Mouse (Mus musculus) cerebellum, postnatal 25 days (tissue): ENCODE measurements around the gene Ltbp1.

Experiments used
- DNase-seq, 2 experiments: peaks; one replicate each; pipeline ENCODE4 v3.0.0; 2021; ENCODE audit warnings: mixed read lengths in 2 of 2

Gene Ltbp1

DNA sequence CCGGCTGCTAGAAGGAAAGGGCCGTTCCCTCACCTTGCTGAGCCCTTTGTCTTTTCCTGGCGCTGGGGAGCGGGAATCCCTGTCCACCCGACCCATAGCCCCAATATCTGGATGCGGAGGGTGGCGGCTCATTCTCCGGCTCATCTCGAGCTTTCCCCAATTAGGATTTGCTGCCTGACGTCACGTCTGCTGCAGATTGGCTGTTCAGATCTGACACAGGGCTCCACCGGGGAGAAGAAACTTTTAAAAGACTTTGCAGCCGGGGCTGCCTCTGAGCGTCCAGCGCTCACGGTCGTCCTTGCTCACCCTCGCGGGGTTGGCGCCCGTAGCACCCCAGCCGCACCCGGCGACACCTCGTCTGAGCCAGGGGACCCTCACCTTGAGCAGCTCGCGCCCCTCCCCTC is at the start of gene Ltbp1:
TSS of gene Ltbp1 (plus strand) at position 288 of the 404 bp plus-strand sequence.
- DNase-seq: peak; percentile 25 to 49

DNA sequence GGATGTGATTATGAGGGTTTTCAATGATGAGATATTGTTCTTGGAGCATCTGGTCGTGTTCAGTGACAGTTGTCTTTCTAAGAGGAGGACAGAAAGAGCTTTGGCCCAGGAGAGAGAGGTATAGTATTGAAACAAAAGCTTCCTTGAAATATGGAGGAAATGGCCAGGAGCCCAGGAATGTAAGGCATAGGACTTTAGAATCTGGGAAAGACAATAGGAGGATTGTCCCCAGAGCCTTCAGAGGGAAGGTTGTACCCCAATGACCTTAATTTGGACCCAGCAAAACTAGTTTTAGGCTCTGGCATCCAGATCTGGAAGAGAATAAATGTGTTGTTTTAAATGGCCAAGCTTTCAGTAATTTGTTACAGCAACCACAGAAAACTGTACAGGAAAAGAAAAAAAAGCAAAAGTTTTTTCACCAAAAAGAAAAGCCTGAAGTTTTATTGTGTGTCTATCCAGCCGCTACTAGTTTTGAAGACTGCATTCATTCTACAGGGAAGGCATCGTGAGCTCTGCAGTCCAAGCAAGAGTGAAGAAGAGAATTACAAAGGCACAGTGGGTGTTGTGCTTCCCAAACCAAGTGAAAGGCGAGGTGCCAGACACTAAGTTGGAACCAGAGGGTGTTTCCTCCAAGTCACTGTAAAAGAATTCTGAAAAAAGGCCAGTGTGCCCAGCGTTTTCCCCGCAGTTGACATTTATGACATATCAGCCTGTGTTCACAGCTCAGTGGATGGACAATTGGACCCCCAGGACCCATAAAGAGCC is 45.7 kb upstream of the Ltbp1 start:
- DNase-seq: no peak

GRCm38 (mm10) chr17:74963222-74963621 is 42.1 kb upstream of the Ltbp1 start:
- no peak for DNase-seq

GRCm38 (mm10) chr17:74963861-74964260 is 41.5 kb upstream of the Ltbp1 start:
- no peak for DNase-seq

DNA sequence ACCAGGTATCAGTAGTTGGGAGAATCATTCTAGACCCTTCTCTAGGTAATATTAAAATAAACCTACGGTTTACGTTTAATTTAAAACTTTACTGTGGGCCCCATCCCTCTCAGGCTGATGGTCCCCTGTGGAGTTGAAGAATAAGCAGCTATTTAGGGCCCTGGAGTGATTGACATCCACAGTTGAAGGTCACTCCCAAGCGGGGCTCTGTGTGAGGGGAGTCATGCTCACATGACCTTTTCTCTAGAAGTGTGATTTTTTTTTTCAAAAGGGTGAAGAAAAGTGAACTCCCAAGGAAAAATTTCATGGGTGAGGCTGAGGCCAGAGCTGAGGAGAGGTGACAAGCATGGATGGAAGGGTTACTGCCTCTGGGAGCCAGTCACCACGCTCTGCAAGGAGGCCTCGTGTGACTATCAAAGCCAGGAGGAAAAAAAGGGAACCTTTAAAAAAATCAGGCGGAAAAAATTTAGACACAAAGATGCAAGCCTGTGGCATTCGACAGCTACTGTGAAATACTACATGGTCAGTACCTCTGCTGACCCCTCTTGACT is 38.0 kb upstream of the Ltbp1 start:
- DNase-seq: no peak

- no peak for DNase-seq
These were observed 37.1 kb upstream of the Ltbp1 start for GRCm38 (mm10) chr17:74968152-74968712.

DNA sequence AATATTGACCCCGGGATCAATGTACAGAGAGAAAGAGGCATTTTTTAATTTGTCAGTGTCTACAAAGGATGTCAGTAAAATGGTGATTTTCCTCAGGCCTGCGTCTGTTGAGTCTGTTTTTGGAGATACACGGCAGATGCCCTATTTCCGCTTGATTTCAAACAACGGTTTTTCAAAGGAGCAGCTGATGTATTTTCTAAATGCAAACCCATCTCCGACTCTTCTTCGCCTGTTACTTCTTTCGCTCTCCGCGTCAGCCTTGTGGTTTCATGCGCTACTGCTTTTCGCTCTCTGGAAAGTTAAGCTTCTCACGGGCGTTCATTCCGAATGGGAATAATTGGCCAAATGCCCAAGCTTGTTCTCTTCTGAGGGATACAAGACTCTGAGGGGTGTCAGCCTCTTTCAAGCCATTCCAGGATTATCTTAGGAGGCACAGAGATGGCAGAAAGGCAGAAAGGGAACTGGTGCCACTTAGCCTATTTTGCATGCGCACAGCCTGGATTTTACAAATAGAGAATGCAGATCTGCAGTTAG is 36.6 kb upstream of the Ltbp1 start:
- DNase-seq: no peak

GRCm38 (mm10) chr17:74975192-74975591 is 30.2 kb upstream of the Ltbp1 start:
- DNase-seq: no peak

DNA sequence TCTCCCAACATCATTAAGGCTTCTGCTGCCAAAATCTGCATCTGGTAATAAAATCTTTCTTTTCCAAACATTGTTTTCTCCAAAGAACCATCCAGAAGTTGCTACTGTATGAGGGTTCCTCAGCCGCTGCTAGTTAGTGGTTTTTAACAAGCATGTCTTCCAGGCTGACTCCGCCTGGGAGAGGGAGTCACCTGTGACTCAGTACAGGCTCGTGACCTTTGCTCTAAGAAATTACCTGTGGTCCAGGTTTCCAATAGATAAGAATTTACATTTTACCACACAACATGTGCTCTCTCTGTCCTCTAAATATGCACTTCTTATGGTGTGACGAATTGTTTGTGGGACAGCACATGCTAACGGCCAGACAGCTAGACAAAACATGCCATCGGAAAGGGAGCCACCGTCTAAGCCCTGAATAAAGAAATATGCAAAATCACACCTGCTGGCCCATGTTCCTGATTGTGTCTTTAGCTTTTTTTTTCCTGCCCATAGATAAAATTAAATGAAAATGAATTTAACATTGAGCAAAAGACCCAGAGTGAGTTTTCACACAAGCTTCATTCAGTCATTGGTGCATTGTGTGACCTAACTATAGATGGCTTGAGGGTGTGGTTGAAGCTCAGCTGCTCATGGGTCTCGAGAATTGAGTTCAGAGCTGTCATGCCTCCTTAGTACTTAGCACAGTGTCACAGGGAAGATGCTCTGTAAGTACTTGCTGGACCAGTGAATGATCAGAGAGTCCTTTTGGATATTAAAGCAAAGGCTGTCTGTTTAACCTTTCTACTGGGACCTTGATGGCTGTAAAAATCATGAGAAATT is 29.0 kb upstream of the Ltbp1 start:
- DNase-seq: no peak

DNA sequence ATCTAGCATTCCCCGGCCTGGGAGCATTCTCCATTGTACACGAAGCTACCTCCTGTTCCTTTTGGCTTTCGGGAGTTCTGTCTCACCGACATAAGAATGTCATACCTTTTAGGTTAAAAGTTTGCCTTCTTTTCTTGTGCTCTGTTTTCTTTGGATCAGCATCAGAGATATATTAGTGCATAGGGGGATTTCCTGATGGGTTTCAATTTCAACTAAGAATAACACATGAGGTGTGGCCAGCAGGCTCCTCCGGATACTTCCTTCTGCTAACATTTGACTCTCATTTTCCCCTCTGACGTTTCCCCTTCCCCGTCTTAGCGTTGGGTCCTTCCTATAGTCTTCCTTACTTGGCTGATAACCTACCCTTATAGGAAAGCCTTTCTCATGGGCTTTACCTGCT is 25.6 kb upstream of the Ltbp1 start:
- no peak for DNase-seq

DNA sequence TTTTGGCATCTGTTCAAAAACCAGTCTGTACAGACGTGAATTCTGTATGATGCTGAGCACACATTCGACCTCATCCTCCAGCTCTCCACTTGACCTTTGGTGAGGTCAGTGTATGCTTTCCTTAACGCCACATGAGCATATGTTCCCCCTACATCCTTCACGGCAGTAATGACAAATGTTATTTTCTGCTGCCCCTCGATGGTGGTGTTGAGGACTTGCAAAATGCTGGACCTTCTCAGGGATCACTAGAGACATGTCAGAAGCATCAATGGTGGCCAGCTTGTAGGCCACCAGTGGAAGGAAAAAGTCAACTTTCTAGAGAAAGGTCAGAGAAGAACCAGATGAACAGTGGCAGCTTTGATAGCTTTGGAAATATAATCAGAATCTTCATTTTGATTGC is 23.7 kb upstream of the Ltbp1 start:
- DNase-seq: no peak

DNA sequence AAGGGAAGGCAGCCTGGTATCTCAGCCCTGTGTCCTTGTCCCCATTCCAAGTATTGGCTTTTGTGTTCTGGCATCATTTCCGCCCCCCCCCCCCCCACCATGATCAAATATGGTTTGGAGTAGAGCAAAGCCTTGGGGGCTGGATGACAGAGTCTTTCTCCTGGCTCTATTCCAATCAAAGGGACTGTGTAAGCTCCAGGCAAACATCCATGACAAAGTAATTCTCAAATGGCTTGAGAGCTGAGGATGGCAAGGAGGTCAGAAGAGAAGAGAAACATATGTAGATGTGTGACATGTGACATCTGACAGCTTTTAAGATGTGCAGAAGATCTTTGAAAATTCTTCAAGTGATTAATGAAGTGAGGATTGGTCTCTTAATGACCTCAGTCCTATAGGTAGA is 22.5 kb upstream of the Ltbp1 start:
- DNase-seq: no peak

- no peak for DNase-seq
These were observed 21.3 kb upstream of the Ltbp1 start for GRCm38 (mm10) chr17:74984071-74984470.

- no peak for DNase-seq
These were observed 20.7 kb upstream of the Ltbp1 start for GRCm38 (mm10) chr17:74984681-74985080.

DNA sequence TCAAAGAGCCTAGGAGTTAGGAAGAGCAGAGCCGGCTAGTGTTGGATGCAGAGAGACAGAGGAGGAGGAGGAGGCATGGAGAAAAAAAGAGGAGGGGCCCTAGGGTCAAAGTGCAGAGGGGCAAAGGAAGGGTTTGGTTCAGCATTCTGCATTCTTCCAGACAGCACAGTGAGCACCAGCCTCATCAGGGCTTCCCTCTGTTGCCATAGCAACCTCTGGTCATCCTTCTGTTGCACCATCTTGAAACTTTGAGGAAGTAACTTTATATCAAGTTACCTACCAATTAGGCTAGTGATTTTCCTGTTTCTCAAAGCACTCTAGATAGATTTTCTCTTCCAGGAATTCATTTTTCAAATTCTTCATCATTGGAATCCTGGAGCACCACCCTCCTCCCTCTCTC is 18.3 kb upstream of the Ltbp1 start:
- no peak for DNase-seq

GRCm38 (mm10) chr17:74989691-74990090 is 15.7 kb upstream of the Ltbp1 start:
- DNase-seq: no peak

GRCm38 (mm10) chr17:74990561-74990960 is 14.8 kb upstream of the Ltbp1 start:
- DNase-seq: no peak

- DNase-seq: peak in 1 of 2 experiments; percentile 9
These were observed 11.4 kb upstream of the Ltbp1 start for GRCm38 (mm10) chr17:74993726-74994581.

DNA sequence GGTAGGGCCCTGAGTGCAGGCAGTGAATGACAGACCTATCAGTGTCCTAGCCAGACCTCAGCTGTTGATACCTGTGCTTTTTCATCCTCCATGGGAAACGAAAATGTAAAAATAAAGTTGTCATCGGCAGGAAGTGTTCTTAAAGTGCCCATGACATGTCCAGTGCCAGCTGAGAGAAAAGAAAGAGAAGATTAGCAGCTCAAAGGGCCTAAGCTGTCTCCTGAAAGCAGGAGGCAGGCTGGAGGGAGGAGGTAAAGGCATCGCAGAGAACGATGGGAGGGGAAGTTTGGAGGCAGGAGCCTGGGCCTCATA is 10.8 kb upstream of the Ltbp1 start:
- DNase-seq: no peak

DNA sequence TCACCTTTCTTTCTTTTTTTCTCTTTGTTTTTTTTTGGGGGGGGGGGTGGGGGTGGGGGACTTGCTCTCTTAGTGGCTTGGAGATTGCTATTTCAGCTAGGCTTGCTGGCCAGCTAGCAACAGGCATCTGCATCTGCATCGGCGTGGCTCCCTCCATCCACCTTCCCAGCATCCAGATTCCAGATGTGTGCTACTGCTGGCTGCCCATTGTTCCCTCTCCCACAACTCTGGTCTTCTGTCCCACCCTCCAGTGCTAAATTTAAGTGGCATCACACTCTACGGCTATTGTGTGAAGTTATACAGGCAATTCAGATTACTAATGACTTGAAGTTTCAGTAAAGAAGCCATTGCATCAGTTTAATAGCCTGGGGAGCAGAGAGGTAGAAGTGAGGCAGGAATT is 10.1 kb upstream of the Ltbp1 start:
- no peak for DNase-seq

DNA sequence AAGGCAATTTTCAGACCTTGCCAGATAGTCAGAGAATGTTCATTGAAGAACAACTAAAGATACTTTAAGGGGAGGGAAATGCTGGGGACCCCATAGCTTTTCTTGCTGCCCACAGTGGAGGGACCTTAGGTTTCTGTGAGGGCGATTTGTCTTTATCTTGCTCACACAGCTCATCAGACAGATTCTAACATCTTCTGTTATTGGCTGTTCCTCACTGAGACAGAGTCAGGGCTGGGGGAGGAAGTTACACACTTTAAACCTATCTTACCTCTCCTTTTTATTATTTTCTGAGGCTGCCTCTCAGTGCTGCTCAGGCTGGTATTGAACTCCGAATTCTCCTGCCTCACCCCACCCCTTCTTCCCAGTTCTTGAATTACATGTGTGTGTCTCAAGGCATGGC is 5.3 kb upstream of the Ltbp1 start:
- no peak for DNase-seq

GRCm38 (mm10) chr17:75004820-75005219 is 548 bp upstream of the Ltbp1 start:
- DNase-seq: peak; percentile 59 to 83
